Mouse (Mus musculus) E14TG2a.4 (cell line): ENCODE results near the gene Zhx3.

Experiments
- H3K27me3 ChIP-seq: 2 replicates; pipeline ENCODE4 v1.6.1; 2014; ENCODE audit warnings: low read length, control low read depth; ENCODE audit not compliant: insufficient read depth
- H3K36me3 ChIP-seq: 2 replicates; pipeline ENCODE4 v1.6.1; 2014; ENCODE audit warnings: low read length, control low read depth; ENCODE audit not compliant: insufficient read depth
- H3K4me1 ChIP-seq: replicated peaks from 2 replicates; pipeline ENCODE4 v1.6.1; 2014; ENCODE audit warnings: low read depth, low read length, control low read depth
- H3K4me3 ChIP-seq: replicated peaks from 2 replicates; pipeline ENCODE4 v1.5.1; 2014; ENCODE audit warnings: mild to moderate bottlenecking, low read length
- H3K9me3 ChIP-seq: 2 replicates; pipeline ENCODE4 v1.6.1; 2014; ENCODE audit warnings: low read length, control low read depth
- CTCF ChIP-seq: conservative IDR thresholded peaks from 2 replicates; pipeline ENCODE4 v1.5.1; 2014; ENCODE audit warnings: low read length
- NANOG ChIP-seq: IDR thresholded peaks from 2 replicates; pipeline ENCODE4 v1.6.1; 2014; ENCODE audit warnings: borderline replicate concordance, low read length, mixed read lengths
- POU5F1 ChIP-seq: IDR thresholded peaks from 2 replicates; pipeline ENCODE4 v1.6.1; 2014; ENCODE audit warnings: low read length, borderline replicate concordance

The Zhx3 gene

DNA sequence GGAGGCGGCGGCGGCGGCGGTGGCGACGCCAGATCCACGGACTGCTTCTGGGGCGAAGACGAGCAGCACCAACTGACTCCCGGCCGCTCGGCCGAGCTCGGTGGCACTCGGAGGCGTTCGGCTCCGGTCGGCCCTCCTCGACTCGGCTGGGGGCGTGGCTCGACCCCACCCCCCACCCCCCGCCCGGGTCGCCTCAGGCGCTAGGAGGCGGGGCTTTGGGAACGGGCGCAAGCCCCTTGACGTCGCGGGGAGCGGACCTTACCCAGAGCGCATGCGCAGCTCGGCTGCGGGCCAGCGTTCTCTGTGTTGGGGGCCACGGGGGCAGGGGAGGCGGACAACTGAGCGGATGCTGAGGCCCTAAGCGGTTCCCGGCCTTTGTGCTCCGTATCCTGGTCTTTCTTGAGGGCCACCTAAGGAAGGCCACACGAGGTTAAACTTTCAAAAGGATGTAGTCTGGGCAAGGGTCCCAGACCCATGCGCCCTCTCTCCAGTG lies at the start of gene Zhx3:
Gene Zhx3 (minus strand): TSS at position 109 of the 493 bp plus-strand sequence.
- Histone ChIP-seq H3K36me3 (no peaks in the 10 kb centered on the region), H3K4me3 (peak within 1 kb of the TSS; percentile 89), H3K27me3 (peaks cover 31% of the 10 kb centered on the region), H3K9me3 (0 out of 2 replicates have a peak, but pooled peaks cover 7% of the 10 kb centered on the region), H3K4me1 (peaks cover 10% of the 10 kb centered on the region)
- TF ChIP-seq CTCF (no peak), NANOG (no peak), POU5F1 (no peak)

DNA sequence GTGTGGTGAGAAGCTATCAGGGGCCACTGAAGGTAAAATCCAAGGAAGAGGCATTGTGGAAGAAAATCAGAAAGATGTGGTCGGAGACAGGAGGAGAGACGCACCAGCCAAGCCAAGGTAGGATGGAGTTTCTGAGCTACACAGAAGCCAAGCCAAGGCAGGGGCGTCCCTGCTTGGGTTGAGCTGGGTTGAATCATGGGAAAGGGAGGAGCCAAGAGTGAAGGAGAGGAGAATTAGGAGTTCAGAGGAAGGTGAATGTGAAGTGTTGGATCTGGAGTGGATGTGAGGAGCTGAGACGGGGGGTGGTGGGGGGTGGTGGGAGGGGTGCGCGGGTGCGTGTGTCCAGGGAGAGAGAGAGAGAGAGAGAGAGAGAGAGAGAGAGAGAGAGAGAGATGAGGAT lies 48.5 kb upstream of the Zhx3 start:
- H3K27me3 ChIP-seq = peaks cover 56% of the 10 kb centered on the region
- H3K4me1 ChIP-seq = peaks cover 15% of the 10 kb centered on the region
- H3K9me3 ChIP-seq = peaks cover 3% of the 10 kb centered on the region; the same call in 1 of the 2 replicates
- H3K36me3 ChIP-seq = no peaks in the 10 kb centered on the region
- TF ChIP-seq POU5F1 (no peak), CTCF (no peak), NANOG (no peak)
- no peak overlapping the region for H3K4me3 ChIP-seq

DNA sequence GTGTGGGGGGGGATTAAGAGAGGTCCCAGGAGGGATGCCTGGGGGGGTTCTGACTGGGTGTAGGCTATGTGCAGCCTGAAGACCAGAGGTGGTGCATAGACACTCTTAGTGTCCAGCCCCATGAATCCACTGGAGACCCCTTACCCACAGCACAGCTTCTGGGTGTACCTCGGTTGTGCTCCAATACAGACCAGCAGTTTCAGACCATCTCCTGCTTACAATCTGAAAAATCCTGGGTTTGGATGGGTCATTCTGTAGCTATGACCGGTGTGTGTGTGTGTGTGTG lies 46.1 kb upstream of the Zhx3 start:
- H3K27me3 ChIP-seq = peaks cover 67% of the 10 kb centered on the region
- peaks cover 21% of the 10 kb centered on the region for H3K4me1 ChIP-seq
- no peak overlapping the region for H3K4me3 ChIP-seq
- H3K9me3 ChIP-seq = peaks cover 3% of the 10 kb centered on the region; the same call in 1 of the 2 replicates
- TF ChIP-seq NANOG = no peak
- TF ChIP-seq CTCF = no peak
- no peak for TF ChIP-seq POU5F1
- no peaks in the 10 kb centered on the region for H3K36me3 ChIP-seq

DNA sequence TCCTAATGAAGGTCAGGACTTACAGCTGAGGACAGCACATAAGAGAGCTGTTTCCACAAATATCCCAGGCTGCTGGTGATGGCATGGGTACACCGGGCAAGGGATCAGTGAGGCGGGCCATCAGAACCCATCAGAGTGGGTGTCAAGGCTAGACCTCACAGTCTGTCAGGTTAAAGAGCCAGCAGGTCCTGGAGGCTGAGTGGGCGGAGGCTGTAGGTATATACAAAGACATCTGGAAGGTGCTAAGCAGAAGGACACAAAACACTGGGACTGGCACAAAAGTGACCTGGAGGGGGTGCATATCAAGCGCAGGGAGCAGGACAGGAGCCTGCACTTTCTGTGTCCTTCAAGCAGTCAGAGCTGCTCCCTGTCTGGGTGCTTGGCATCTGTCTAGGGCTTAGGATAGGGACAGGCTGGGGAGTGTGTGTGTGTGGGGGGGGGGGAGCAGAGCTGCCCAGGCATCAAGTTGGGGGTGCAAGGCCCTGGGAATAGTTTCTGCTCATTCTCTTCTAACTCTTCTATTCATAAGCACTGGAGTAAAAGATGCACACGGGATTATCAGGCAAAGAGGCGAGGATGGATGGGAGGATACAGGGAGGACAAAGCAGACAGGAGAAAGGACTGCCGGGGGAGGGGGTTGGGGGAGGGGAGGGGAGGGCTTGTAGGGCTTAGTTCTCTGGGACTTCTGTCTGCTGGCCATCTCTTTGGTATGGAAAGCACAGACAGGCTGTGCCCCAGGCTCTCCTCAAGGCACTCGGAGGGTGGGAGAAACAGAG lies 45.5 kb upstream of the Zhx3 start:
- Histone ChIP-seq H3K27me3 (peaks cover 72% of the 10 kb centered on the region), H3K36me3 (no peaks in the 10 kb centered on the region), H3K9me3 (peaks cover 3% of the 10 kb centered on the region; the same call in 1 of the 2 replicates), H3K4me1 (peaks cover 21% of the 10 kb centered on the region), H3K4me3 (no peak overlapping the region)
- no peak for TF ChIP-seq CTCF
- TF ChIP-seq POU5F1 = no peak
- TF ChIP-seq NANOG = no peak

DNA sequence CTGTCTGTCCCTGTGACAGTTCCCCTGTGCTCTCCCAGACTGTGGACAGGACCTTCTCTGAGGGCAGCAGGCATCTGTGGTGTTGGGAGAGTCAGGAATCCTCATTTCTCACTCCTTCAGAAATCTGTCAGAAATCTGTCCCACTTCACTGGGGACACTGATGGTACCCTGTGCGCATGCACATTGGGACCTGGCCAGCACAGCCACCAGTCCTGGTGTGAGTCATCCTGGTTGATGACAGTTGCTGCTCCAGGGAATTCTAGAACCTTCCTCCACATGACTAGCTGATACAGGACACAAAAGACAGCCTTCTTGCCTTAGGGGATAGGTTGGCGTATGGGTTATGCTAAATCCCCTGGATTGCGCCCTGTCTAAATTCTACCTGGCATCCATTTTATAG lies 44.5 kb upstream of the Zhx3 start:
- H3K36me3 ChIP-seq = no peaks in the 10 kb centered on the region

DNA sequence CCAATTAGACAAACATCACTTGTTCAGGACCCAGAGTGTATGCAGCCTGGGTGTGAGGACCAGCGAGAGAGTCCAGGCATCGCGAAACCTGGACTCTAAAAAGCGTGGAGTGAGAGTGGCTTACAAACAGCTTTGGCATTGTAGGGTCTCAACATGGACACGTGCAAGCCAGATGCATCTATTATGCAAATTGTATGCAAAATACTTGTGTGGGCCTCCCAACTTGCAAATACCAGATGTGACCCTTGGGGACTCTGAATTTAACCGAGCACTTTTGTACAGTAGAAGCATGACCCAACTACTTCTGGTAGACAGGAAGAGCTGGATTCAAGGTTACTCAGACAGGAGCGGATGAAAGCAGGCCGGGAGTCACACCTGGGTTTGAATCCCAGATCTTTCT lies 43.9 kb upstream of the Zhx3 start:
- peaks cover 22% of the 10 kb centered on the region for H3K4me1 ChIP-seq
- no peaks in the 10 kb centered on the region for H3K36me3 ChIP-seq
- H3K9me3 ChIP-seq = peaks cover 3% of the 10 kb centered on the region; the same call in 1 of the 2 replicates
- TF ChIP-seq POU5F1 (no peak), NANOG (no peak), CTCF (no peak)
- peaks cover 74% of the 10 kb centered on the region for H3K27me3 ChIP-seq
- no peak overlapping the region for H3K4me3 ChIP-seq

More for the DNA sequence above, 44.5 kb upstream of the Zhx3 start:
- TF ChIP-seq NANOG (no peak), CTCF (no peak), POU5F1 (no peak)
- Histone ChIP-seq H3K4me3 (no peak overlapping the region), H3K4me1 (peaks cover 25% of the 10 kb centered on the region), H3K27me3 (peaks cover 74% of the 10 kb centered on the region), H3K9me3 (peaks cover 3% of the 10 kb centered on the region; the same call in 1 of the 2 replicates)

DNA sequence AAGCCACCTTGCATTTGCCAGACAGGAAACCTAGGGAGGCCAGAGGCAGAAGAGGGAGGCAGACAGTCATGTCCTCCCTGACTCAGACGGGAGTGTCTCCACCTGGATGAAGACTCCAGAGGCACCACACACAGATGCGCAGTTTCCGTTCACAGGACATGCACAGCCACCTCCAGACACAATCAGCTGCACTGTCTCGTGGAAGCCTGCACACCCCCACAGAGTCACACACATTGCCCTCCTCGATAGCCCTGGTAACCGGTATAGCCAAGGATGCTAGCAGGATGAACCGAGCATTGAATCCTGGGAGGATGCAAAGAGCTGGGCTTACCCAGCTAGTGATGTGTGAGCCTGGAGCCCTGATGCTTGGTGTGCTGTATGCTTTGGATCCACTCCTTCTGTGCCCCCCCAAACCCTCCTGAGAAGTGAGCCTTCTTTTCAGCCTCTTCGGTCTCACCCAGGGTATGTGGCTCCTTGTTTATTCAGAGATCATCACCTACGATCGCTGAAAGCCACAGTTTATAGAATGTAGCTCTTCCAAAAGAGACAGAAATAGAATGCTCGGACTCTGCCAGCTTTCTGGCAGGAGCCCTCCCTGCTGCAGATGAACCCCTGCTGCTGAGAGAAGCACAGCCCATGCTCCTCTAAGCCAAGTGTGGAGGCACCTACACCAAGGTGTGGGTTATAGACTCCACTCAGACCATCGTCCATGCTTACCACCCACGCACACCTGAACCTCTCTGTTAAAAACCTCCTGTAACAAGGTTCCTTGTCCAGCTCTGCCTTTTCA lies 43.2 kb upstream of the Zhx3 start:
- Histone ChIP-seq H3K4me3 (no peak overlapping the region), H3K36me3 (no peaks in the 10 kb centered on the region), H3K9me3 (peaks cover 3% of the 10 kb centered on the region; the same call in 1 of the 2 replicates), H3K27me3 (peaks cover 80% of the 10 kb centered on the region), H3K4me1 (peaks cover 24% of the 10 kb centered on the region)
- TF ChIP-seq POU5F1 = no peak
- TF ChIP-seq NANOG = no peak
- no peak for TF ChIP-seq CTCF

DNA sequence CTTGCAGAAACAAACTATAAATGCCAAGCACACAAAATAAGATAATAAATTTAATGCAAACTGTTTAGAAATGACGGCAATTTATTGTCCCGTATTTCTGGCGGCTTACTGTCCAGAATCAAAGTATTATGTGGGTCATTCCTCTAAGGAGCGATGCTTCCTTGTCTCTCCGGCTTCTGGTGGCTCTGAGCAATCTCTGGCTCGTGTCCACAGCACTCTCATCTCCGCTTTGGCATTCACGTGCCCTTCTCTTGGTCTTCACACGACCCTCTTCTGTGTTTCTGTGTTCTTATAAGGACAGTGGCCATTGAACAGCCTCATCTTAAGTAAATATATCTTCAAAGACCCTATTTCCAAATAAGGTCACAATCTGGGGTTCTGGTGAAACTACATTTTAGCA lies 41.9 kb upstream of the Zhx3 start:
- Histone ChIP-seq H3K36me3 (no peaks in the 10 kb centered on the region), H3K4me3 (no peak overlapping the region)
- TF ChIP-seq POU5F1 = no peak
- TF ChIP-seq NANOG = no peak

DNA sequence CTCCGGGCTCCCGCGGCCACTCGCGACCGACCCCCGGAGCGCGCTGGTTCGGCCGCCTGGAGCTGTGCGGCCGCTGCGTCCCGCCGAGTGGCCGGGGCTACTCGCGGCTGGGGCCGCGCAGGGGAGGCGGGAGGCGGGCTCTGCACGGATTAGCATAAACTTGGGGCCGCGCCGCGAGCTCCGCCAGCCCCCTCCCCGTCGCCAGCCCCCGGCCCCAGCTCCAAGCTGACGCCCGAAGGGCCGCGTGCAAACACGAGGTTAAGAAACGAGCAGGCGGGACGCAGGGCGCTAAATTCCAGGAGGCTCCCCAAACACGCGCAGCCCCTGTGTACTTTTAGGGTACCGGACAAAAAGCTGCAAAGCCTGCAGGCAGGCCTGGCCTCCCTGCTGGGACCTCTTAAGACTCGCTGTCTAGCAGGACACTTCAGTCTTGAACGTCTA lies 39.5 kb upstream of the Zhx3 start, which contains the start of gene Emilin3:
Gene Emilin3 (minus strand): TSS at position 98 of the 441 bp plus-strand sequence.
- TF ChIP-seq POU5F1 = no peak
- no peak for TF ChIP-seq NANOG
- TF ChIP-seq CTCF = no peak
- H3K4me1 ChIP-seq = peaks cover 31% of the 10 kb centered on the region
- peak within 1 kb of the TSS; percentile 78 for H3K4me3 ChIP-seq
- H3K27me3 ChIP-seq = peaks cover 98% of the 10 kb centered on the region
- H3K9me3 ChIP-seq = no peaks in the 10 kb centered on the region
- no peaks in the 10 kb centered on the region for H3K36me3 ChIP-seq

More for the DNA sequence above, 41.9 kb upstream of the Zhx3 start:
- H3K9me3 ChIP-seq = no peaks in the 10 kb centered on the region
- peaks cover 24% of the 10 kb centered on the region for H3K4me1 ChIP-seq
- peaks cover 83% of the 10 kb centered on the region for H3K27me3 ChIP-seq
